Mouse (Mus musculus): Measurements from ENCODE around the gene Sgsm3. TPM values are rescaled to one million over a fixed set of nuclear protein-coding genes. Genes with fewer than 3 reads are reported as not detected.

Sgsm3 gene
- polyA plus RNA-seq, 1 experiment from 2014 or later, result 56.1 TPM

- no peak overlapping the region for H3K27ac ChIP-seq (replicated peaks; ENCODE audit: low read depth, low read length)
Measured at GRCm38 (mm10) chr15:81010114-81010513, 32.5 kb downstream of the Sgsm3 start.

GRCm38 (mm10) chr15:81011523-81011922, 34.0 kb downstream of the Sgsm3 start:
- Histone ChIP-seq H3K36me3 (ENCODE audit: control insufficient read depth, insufficient read depth, low read length) (peaks cover 90% of the 10 kb centered on the region), H3K27ac (replicated peaks; ENCODE audit: low read depth, low read length) (no peak overlapping the region), H3K9ac (replicated peaks; ENCODE audit: low read length) (no peak overlapping the region), H3K4me3 (replicated peaks; ENCODE audit: low read depth, low read length) (no peak overlapping the region), H3K9me3 (ENCODE audit: control insufficient read depth, low read length) (no peaks in the 10 kb centered on the region), H3K4me2 (ENCODE audit: low read length) (no peak overlapping the region), H3K27me3 (ENCODE audit: control insufficient read depth, insufficient read depth, low read length) (no peaks in the 10 kb centered on the region), H3K4me1 (ENCODE audit: control insufficient read depth, insufficient read depth, low read length) (no peaks in the 10 kb centered on the region)
- WGBS, result 81% methylated on average over 3 of the region's 3 CpGs
- ATAC-seq (ENCODE audit: low FRiP score, low TSS enrichment) (no peak), DNase-seq (no peak)

More at GRCm38 (mm10) chr15:81010114-81010513, 32.5 kb downstream of the Sgsm3 start:
- Histone ChIP-seq H3K4me3 (replicated peaks; ENCODE audit: low read depth, low read length) (no peak overlapping the region), H3K4me1 (ENCODE audit: control insufficient read depth, insufficient read depth, low read length) (no peaks in the 10 kb centered on the region), H3K9ac (replicated peaks; ENCODE audit: low read length) (no peak overlapping the region), H3K36me3 (ENCODE audit: control insufficient read depth, insufficient read depth, low read length) (peaks cover 86% of the 10 kb centered on the region), H3K9me3 (ENCODE audit: control insufficient read depth, low read length) (no peaks in the 10 kb centered on the region), H3K27me3 (ENCODE audit: control insufficient read depth, insufficient read depth, low read length) (no peaks in the 10 kb centered on the region), H3K4me2 (ENCODE audit: low read length) (no peak overlapping the region)
- ATAC-seq (ENCODE audit: low FRiP score, low TSS enrichment) (no peak), DNase-seq (no peak)
- WGBS, result 85% methylated on average over 7 of the region's 7 CpGs

GRCm38 (mm10) chr15:81012359-81012758, 34.8 kb downstream of the Sgsm3 start:
- DNase-seq (no peak), ATAC-seq (ENCODE audit: low FRiP score, low TSS enrichment) (no peak)
- Histone ChIP-seq H3K9me3 (ENCODE audit: control insufficient read depth, low read length) (no peaks in the 10 kb centered on the region), H3K4me3 (replicated peaks; ENCODE audit: low read depth, low read length) (no peak overlapping the region), H3K9ac (replicated peaks; ENCODE audit: low read length) (no peak overlapping the region), H3K27ac (replicated peaks; ENCODE audit: low read depth, low read length) (no peak overlapping the region), H3K4me2 (ENCODE audit: low read length) (no peak overlapping the region), H3K36me3 (ENCODE audit: control insufficient read depth, insufficient read depth, low read length) (peaks cover 92% of the 10 kb centered on the region), H3K27me3 (ENCODE audit: control insufficient read depth, insufficient read depth, low read length) (no peaks in the 10 kb centered on the region), H3K4me1 (ENCODE audit: control insufficient read depth, insufficient read depth, low read length) (no peaks in the 10 kb centered on the region)
- WGBS, result 94% methylated on average over 4 of the region's 4 CpGs

GRCm38 (mm10) chr15:81013186-81013585, 35.6 kb downstream of the Sgsm3 start:
- Histone ChIP-seq H3K27me3 (ENCODE audit: control insufficient read depth, insufficient read depth, low read length) (no peaks in the 10 kb centered on the region), H3K4me3 (replicated peaks; ENCODE audit: low read depth, low read length) (no peak overlapping the region), H3K36me3 (ENCODE audit: control insufficient read depth, insufficient read depth, low read length) (peaks cover 98% of the 10 kb centered on the region), H3K4me1 (ENCODE audit: control insufficient read depth, insufficient read depth, low read length) (no peaks in the 10 kb centered on the region), H3K4me2 (ENCODE audit: low read length) (no peak overlapping the region), H3K9me3 (ENCODE audit: control insufficient read depth, low read length) (no peaks in the 10 kb centered on the region), H3K27ac (replicated peaks; ENCODE audit: low read depth, low read length) (no peak overlapping the region), H3K9ac (replicated peaks; ENCODE audit: low read length) (no peak overlapping the region)
- ATAC-seq (ENCODE audit: low FRiP score, low TSS enrichment) (no peak), DNase-seq (no peak)
- WGBS, result 90% methylated on average over 7 of the region's 7 CpGs

GRCm38 (mm10) chr15:81015068-81015744, 37.6 kb downstream of the Sgsm3 start:
- no peak for ATAC-seq (ENCODE audit: low FRiP score, low TSS enrichment)
- WGBS, result 90% methylated on average over 5 of the region's 5 CpGs

GRCm38 (mm10) chr15:81016488-81016887, 38.9 kb downstream of the Sgsm3 start:
- H3K4me1 ChIP-seq (ENCODE audit: control insufficient read depth, insufficient read depth, low read length), result no peaks in the 10 kb centered on the region
- H3K9ac ChIP-seq (replicated peaks; ENCODE audit: low read length), result no peak overlapping the region
- H3K4me2 ChIP-seq (ENCODE audit: low read length), result no peak overlapping the region
- H3K27ac ChIP-seq (replicated peaks; ENCODE audit: low read depth, low read length), result no peak overlapping the region
- 96% methylated on average over 10 of the region's 10 CpGs for WGBS
- H3K4me3 ChIP-seq (replicated peaks; ENCODE audit: low read depth, low read length), result no peak overlapping the region
- H3K27me3 ChIP-seq (ENCODE audit: control insufficient read depth, insufficient read depth, low read length), result no peaks in the 10 kb centered on the region
- no peaks in the 10 kb centered on the region for H3K9me3 ChIP-seq (ENCODE audit: control insufficient read depth, low read length)
- no peak for DNase-seq
- peaks cover 93% of the 10 kb centered on the region for H3K36me3 ChIP-seq (ENCODE audit: control insufficient read depth, insufficient read depth, low read length)
- ATAC-seq (ENCODE audit: low FRiP score, low TSS enrichment), result no peak

More at GRCm38 (mm10) chr15:81015068-81015744, 37.6 kb downstream of the Sgsm3 start:
- peaks cover 97% of the 10 kb centered on the region for H3K36me3 ChIP-seq (ENCODE audit: control insufficient read depth, insufficient read depth, low read length)
- no peak for DNase-seq
- H3K27me3 ChIP-seq (ENCODE audit: control insufficient read depth, insufficient read depth, low read length), result no peaks in the 10 kb centered on the region
- no peak overlapping the region for H3K27ac ChIP-seq (replicated peaks; ENCODE audit: low read depth, low read length)
- H3K4me1 ChIP-seq (ENCODE audit: control insufficient read depth, insufficient read depth, low read length), result no peaks in the 10 kb centered on the region
- H3K9ac ChIP-seq (replicated peaks; ENCODE audit: low read length), result no peak overlapping the region
- no peak overlapping the region for H3K4me2 ChIP-seq (ENCODE audit: low read length)
- no peaks in the 10 kb centered on the region for H3K9me3 ChIP-seq (ENCODE audit: control insufficient read depth, low read length)
- no peak overlapping the region for H3K4me3 ChIP-seq (replicated peaks; ENCODE audit: low read depth, low read length)

GRCm38 (mm10) chr15:81017308-81017707, 39.7 kb downstream of the Sgsm3 start:
- no peaks in the 10 kb centered on the region for H3K4me1 ChIP-seq (ENCODE audit: control insufficient read depth, insufficient read depth, low read length)
- no peaks in the 10 kb centered on the region for H3K27me3 ChIP-seq (ENCODE audit: control insufficient read depth, insufficient read depth, low read length)
- no peak for ATAC-seq (ENCODE audit: low FRiP score, low TSS enrichment)
- H3K36me3 ChIP-seq (ENCODE audit: control insufficient read depth, insufficient read depth, low read length), result peaks cover 93% of the 10 kb centered on the region
- no peak overlapping the region for H3K4me2 ChIP-seq (ENCODE audit: low read length)
- H3K27ac ChIP-seq (replicated peaks; ENCODE audit: low read depth, low read length), result no peak overlapping the region
- 96% methylated on average over 7 of the region's 7 CpGs for WGBS
- DNase-seq, result no peak
- H3K9ac ChIP-seq (replicated peaks; ENCODE audit: low read length), result no peak overlapping the region
- no peaks in the 10 kb centered on the region for H3K9me3 ChIP-seq (ENCODE audit: control insufficient read depth, low read length)
- no peak overlapping the region for H3K4me3 ChIP-seq (replicated peaks; ENCODE audit: low read depth, low read length)

- Histone ChIP-seq H3K9me3 (ENCODE audit: control insufficient read depth, low read length) (no peaks in the 10 kb centered on the region), H3K27ac (replicated peaks; ENCODE audit: low read depth, low read length) (no peak overlapping the region), H3K4me3 (replicated peaks; ENCODE audit: low read depth, low read length) (no peak overlapping the region), H3K4me1 (ENCODE audit: control insufficient read depth, insufficient read depth, low read length) (no peaks in the 10 kb centered on the region), H3K27me3 (ENCODE audit: control insufficient read depth, insufficient read depth, low read length) (no peaks in the 10 kb centered on the region), H3K36me3 (ENCODE audit: control insufficient read depth, insufficient read depth, low read length) (peaks cover 60% of the 10 kb centered on the region), H3K4me2 (ENCODE audit: low read length) (no peak overlapping the region), H3K9ac (replicated peaks; ENCODE audit: low read length) (no peak overlapping the region)
- DNase-seq, result no peak
- WGBS, result 91% methylated on average over 6 of the region's 6 CpGs
- no peak for ATAC-seq (ENCODE audit: low FRiP score, low TSS enrichment)
Measured at GRCm38 (mm10) chr15:81021377-81021776, 43.8 kb downstream of the Sgsm3 start.

- Histone ChIP-seq H3K9me3 (ENCODE audit: control insufficient read depth, low read length) (no peaks in the 10 kb centered on the region), H3K36me3 (ENCODE audit: control insufficient read depth, insufficient read depth, low read length) (peaks cover 49% of the 10 kb centered on the region), H3K27ac (replicated peaks; ENCODE audit: low read depth, low read length) (no peak overlapping the region), H3K4me1 (ENCODE audit: control insufficient read depth, insufficient read depth, low read length) (no peaks in the 10 kb centered on the region), H3K27me3 (ENCODE audit: control insufficient read depth, insufficient read depth, low read length) (no peaks in the 10 kb centered on the region), H3K9ac (replicated peaks; ENCODE audit: low read length) (no peak overlapping the region), H3K4me3 (replicated peaks; ENCODE audit: low read depth, low read length) (no peak overlapping the region), H3K4me2 (ENCODE audit: low read length) (no peak overlapping the region)
- 95% methylated on average over 7 of the region's 7 CpGs for WGBS
- DNase-seq, result no peak
- no peak for ATAC-seq (ENCODE audit: low FRiP score, low TSS enrichment)
Measured at GRCm38 (mm10) chr15:81022437-81022836, 44.9 kb downstream of the Sgsm3 start.
